Mouse (Mus musculus): ENCODE results near the gene Gm10964. TPM values are rescaled to one million over a fixed set of nuclear protein-coding genes. Genes with fewer than 3 reads are reported as not detected.
A peak's percentile ranks its signal among the peaks of the same experiment; 100 is the strongest.

Gm10964 gene
- polyA plus RNA-seq, 1 experiment from 2014 or later: not detected

GRCm38 (mm10) chr3:103780271-103780670, 41.1 kb downstream of the Gm10964 start:
- peaks cover 13% of the 10 kb centered on the region for H3K36me3 ChIP-seq (ENCODE audit: control insufficient read depth, insufficient read depth, low read length)
- 85% methylated on average over 3 of the region's 3 CpGs for WGBS
- no peak overlapping the region for H3K9ac ChIP-seq (ENCODE audit: low read depth, low read length)
- DNase-seq (ENCODE audit: low spot score) (no peak), ATAC-seq (replicated peaks; ENCODE audit: low FRiP score) (no peak)
- no peak overlapping the region for H3K4me3 ChIP-seq (ENCODE audit: low read depth, low read length)
- H3K27ac ChIP-seq (ENCODE audit: low read depth, low read length): no peak overlapping the region
- H3K4me1 ChIP-seq (replicated peaks; ENCODE audit: control insufficient read depth, insufficient read depth, low read length): peaks cover 17% of the 10 kb centered on the region
- H3K27me3 ChIP-seq (replicated peaks; ENCODE audit: control insufficient read depth, insufficient read depth, low read length): no peaks in the 10 kb centered on the region
- no peaks in the 10 kb centered on the region for H3K9me3 ChIP-seq (ENCODE audit: control insufficient read depth, low read length)
- no peak overlapping the region for H3K4me2 ChIP-seq

GRCm38 (mm10) chr3:103780777-103781176, 41.6 kb downstream of the Gm10964 start:
- Histone ChIP-seq H3K27ac (ENCODE audit: low read depth, low read length) (no peak overlapping the region), H3K36me3 (ENCODE audit: control insufficient read depth, insufficient read depth, low read length) (peaks cover 11% of the 10 kb centered on the region), H3K9ac (ENCODE audit: low read depth, low read length) (no peak overlapping the region), H3K4me3 (ENCODE audit: low read depth, low read length) (no peak overlapping the region), H3K9me3 (ENCODE audit: control insufficient read depth, low read length) (no peaks in the 10 kb centered on the region), H3K4me1 (replicated peaks; ENCODE audit: control insufficient read depth, insufficient read depth, low read length) (peaks cover 17% of the 10 kb centered on the region), H3K4me2 (no peak overlapping the region), H3K27me3 (replicated peaks; ENCODE audit: control insufficient read depth, insufficient read depth, low read length) (no peaks in the 10 kb centered on the region)
- WGBS: 81% methylated on average over 5 of the region's 5 CpGs
- ATAC-seq (replicated peaks; ENCODE audit: low FRiP score) (no peak), DNase-seq (ENCODE audit: low spot score) (no peak)

GRCm38 (mm10) chr3:103782844-103783609, 43.9 kb downstream of the Gm10964 start:
- no peaks in the 10 kb centered on the region for H3K9me3 ChIP-seq (ENCODE audit: control insufficient read depth, low read length)
- H3K4me3 ChIP-seq (ENCODE audit: low read depth, low read length): no peak overlapping the region
- H3K27ac ChIP-seq (ENCODE audit: low read depth, low read length): no peak overlapping the region
- no peak overlapping the region for H3K4me2 ChIP-seq
- H3K4me1 ChIP-seq (replicated peaks; ENCODE audit: control insufficient read depth, insufficient read depth, low read length): peaks cover 29% of the 10 kb centered on the region
- H3K27me3 ChIP-seq (replicated peaks; ENCODE audit: control insufficient read depth, insufficient read depth, low read length): no peaks in the 10 kb centered on the region
- DNase-seq (ENCODE audit: low spot score) (no peak), ATAC-seq (replicated peaks; ENCODE audit: low FRiP score) (no peak)
- H3K36me3 ChIP-seq (ENCODE audit: control insufficient read depth, insufficient read depth, low read length): no peaks in the 10 kb centered on the region
- no peak overlapping the region for H3K9ac ChIP-seq (ENCODE audit: low read depth, low read length)
- 60% methylated on average over 4 of the region's 4 CpGs for WGBS

GRCm38 (mm10) chr3:103787225-103787624, 48.1 kb downstream of the Gm10964 start:
- H3K4me2 ChIP-seq: no peak overlapping the region; the same call in 1 of the 2 replicates
- H3K9ac ChIP-seq (ENCODE audit: low read depth, low read length): no peak overlapping the region
- no peak for ATAC-seq (replicated peaks; ENCODE audit: low FRiP score)
- H3K9me3 ChIP-seq (ENCODE audit: control insufficient read depth, low read length): no peaks in the 10 kb centered on the region
- DNase-seq (ENCODE audit: low spot score): no peak
- peaks cover 36% of the 10 kb centered on the region for H3K4me1 ChIP-seq (replicated peaks; ENCODE audit: control insufficient read depth, insufficient read depth, low read length)
- no peaks in the 10 kb centered on the region for H3K36me3 ChIP-seq (ENCODE audit: control insufficient read depth, insufficient read depth, low read length)
- no peaks in the 10 kb centered on the region for H3K27me3 ChIP-seq (replicated peaks; ENCODE audit: control insufficient read depth, insufficient read depth, low read length)
- WGBS: 54% methylated on average over 7 of the region's 7 CpGs
- H3K4me3 ChIP-seq (ENCODE audit: low read depth, low read length): no peak overlapping the region
- H3K27ac ChIP-seq (ENCODE audit: low read depth, low read length): no peak overlapping the region

DNA sequence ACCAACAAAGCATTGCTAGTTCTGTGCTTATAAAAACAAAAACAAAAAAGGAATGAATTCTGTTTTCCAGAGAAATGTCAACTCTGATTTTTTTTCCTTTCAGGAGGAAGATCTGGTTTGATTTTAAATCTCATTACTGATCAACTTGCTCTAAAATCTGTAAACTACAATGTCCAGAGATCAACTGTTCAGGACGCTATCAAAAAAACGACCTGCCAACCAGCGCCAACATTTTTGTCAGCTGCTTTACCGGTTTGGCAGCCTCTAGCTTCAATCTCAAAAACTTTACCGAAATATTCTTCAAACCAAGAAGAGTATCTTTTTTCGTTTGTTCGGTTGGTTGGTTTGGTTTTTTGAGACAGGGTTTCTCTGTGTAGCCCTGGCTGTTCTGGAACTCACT, 49.9 kb downstream of the Gm10964 start:
- Histone ChIP-seq H3K27ac (ENCODE audit: low read depth, low read length) (no peak overlapping the region), H3K9me3 (ENCODE audit: control insufficient read depth, low read length) (no peaks in the 10 kb centered on the region), H3K36me3 (ENCODE audit: control insufficient read depth, insufficient read depth, low read length) (no peaks in the 10 kb centered on the region), H3K4me2 (peak overlapping the region; percentile 88), H3K4me3 (ENCODE audit: low read depth, low read length) (peak overlapping the region; percentile 68), H3K4me1 (replicated peaks; ENCODE audit: control insufficient read depth, insufficient read depth, low read length) (peaks cover 24% of the 10 kb centered on the region), H3K27me3 (replicated peaks; ENCODE audit: control insufficient read depth, insufficient read depth, low read length) (no peaks in the 10 kb centered on the region), H3K9ac (ENCODE audit: low read depth, low read length) (no peak overlapping the region)
- WGBS: 76% methylated on average over 7 of the region's 7 CpGs
- DNase-seq (ENCODE audit: low spot score) (no peak), ATAC-seq (replicated peaks; ENCODE audit: low FRiP score) (no peak)

GRCm38 (mm10) chr3:103789891-103790345, 50.8 kb downstream of the Gm10964 start:
- peak overlapping the region; percentile 88 for H3K4me2 ChIP-seq
- no peaks in the 10 kb centered on the region for H3K36me3 ChIP-seq (ENCODE audit: control insufficient read depth, insufficient read depth, low read length)
- no peaks in the 10 kb centered on the region for H3K9me3 ChIP-seq (ENCODE audit: control insufficient read depth, low read length)
- H3K27me3 ChIP-seq (replicated peaks; ENCODE audit: control insufficient read depth, insufficient read depth, low read length): no peaks in the 10 kb centered on the region
- 1% methylated on average over 14 of the region's 14 CpGs for WGBS
- peak overlapping the region; percentile 68 for H3K4me3 ChIP-seq (ENCODE audit: low read depth, low read length)
- ATAC-seq (replicated peaks; ENCODE audit: low FRiP score) (peak; percentile 30; the same call in 1 of the 2 replicates), DNase-seq (ENCODE audit: low spot score) (peak; percentile 64)
- peak overlapping the region; percentile 75 for H3K9ac ChIP-seq (ENCODE audit: low read depth, low read length)
- H3K4me1 ChIP-seq (replicated peaks; ENCODE audit: control insufficient read depth, insufficient read depth, low read length): peaks cover 23% of the 10 kb centered on the region
- peak overlapping the region; percentile 92 for H3K27ac ChIP-seq (ENCODE audit: low read depth, low read length)

DNA sequence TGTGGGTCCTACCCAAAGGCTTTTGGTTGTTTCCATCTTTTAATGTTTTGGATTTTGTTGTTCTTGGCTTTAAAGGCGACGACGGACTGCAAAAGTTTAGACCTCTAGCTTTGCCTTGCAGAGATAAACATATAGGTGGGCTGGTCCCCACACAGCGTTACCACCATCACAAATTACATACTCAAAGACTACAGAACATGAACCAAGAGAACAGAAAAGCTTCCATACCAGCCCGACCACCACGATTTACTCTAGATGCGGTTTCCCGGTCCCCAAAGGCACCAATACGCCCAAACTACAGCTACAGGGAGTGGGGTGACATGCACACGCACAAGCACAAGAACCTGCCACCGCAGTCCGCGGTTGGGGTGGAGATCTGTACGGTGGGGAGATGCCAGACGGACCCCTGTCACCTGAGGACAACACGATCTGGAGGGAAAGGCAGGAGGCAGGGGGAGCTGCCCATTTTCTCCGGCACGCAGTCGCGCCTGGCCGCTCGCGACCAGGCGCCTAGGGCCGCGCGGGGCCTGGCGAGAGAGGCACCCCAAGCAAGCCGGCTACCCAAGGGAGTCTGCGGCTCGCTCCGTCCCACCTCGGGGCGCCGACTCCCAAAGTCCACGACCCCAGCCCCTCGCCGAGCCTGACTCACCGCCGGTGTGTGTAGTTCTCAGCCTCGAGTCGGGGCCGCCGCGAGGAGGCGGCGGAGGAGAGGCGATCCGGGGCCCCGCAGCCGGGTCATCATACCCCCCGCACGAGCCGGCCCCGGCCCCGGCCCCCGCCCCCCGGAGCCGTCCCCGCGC, 51.4 kb downstream of the Gm10964 start:
- no peaks in the 10 kb centered on the region for H3K9me3 ChIP-seq (ENCODE audit: control insufficient read depth, low read length)
- DNase-seq (ENCODE audit: low spot score): peak; percentile 67
- peak overlapping the region; percentile 68 for H3K4me3 ChIP-seq (ENCODE audit: low read depth, low read length)
- under 1% methylated on average over 53 of the region's 61 CpGs for WGBS
- no peaks in the 10 kb centered on the region for H3K27me3 ChIP-seq (replicated peaks; ENCODE audit: control insufficient read depth, insufficient read depth, low read length)
- H3K4me1 ChIP-seq (replicated peaks; ENCODE audit: control insufficient read depth, insufficient read depth, low read length): peaks cover 23% of the 10 kb centered on the region
- peak overlapping the region; percentile 75 for H3K9ac ChIP-seq (ENCODE audit: low read depth, low read length)
- peak overlapping the region; percentile 92 for H3K27ac ChIP-seq (ENCODE audit: low read depth, low read length)
- peak overlapping the region; percentile 88 for H3K4me2 ChIP-seq
- peak; percentile 61 for ATAC-seq (replicated peaks; ENCODE audit: low FRiP score)
- H3K36me3 ChIP-seq (ENCODE audit: control insufficient read depth, insufficient read depth, low read length): no peaks in the 10 kb centered on the region

DNA sequence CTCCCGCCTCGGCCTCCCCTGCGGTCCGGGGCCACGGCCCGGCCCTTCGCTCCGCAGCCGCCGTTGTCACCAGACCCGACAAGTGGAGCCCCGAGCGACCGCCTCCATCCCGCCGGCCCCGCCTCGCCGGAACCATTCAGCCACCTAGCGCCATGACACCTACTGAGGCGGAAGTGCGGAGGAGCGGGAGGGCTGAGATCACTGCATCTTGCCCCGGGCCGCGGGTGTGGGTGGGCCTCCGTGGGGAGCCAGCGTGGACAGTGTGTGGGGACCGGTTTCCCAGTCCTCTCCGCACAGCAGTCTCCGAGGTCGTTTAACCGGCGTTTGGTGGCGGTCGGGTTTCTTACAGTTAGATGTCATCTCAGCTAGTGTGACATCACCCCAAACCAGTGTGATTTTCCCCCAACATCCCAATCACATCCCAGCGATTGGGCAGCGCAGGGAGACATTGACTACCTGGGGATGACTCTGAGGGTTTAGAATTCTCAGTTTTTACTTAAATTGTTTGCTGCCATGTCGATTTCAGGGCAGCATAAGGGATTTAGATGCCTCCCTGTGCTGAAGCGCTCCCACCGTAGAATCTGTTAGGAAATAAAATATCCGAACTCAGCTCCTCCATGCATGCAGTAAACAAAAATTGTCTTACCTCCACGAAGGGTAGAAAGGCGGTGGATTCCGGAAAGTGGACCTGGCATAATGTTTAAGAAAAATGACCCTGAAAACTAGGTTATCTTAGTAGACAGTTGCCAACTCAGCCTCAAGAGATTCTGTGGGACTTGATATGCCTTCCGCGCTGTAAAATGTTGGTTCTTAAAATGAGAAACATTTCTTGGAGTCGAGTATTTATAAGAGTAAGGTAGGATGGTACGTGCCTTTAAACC, 52.3 kb downstream of the Gm10964 start, which contains the start of gene Hipk1:
Gene Hipk1, minus strand, starts transcription at position 334 of the 881 bp plus-strand sequence.
- Histone ChIP-seq H3K27me3 (replicated peaks; ENCODE audit: control insufficient read depth, insufficient read depth, low read length) (no peaks in the 10 kb centered on the region), H3K36me3 (ENCODE audit: control insufficient read depth, insufficient read depth, low read length) (no peaks in the 10 kb centered on the region), H3K9me3 (ENCODE audit: control insufficient read depth, low read length) (no peaks in the 10 kb centered on the region), H3K4me1 (replicated peaks; ENCODE audit: control insufficient read depth, insufficient read depth, low read length) (peaks cover 19% of the 10 kb centered on the region), H3K4me3 (ENCODE audit: low read depth, low read length) (peak within 1 kb of the TSS; percentile 68), H3K27ac (ENCODE audit: low read depth, low read length) (peak within 1 kb of the TSS; percentile 92), H3K4me2 (peak within 1 kb of the TSS; percentile 88), H3K9ac (ENCODE audit: low read depth, low read length) (peak within 1 kb of the TSS; percentile 75)
- 9% methylated on average over 49 of the region's 49 CpGs for WGBS
- peak; percentile 96 for DNase-seq (ENCODE audit: low spot score)
- ATAC-seq (replicated peaks; ENCODE audit: low FRiP score): peak; percentile 92
